Mouse (Mus musculus): ENCODE measurements around the gene Ocm. TPM values are rescaled to one million over a fixed set of nuclear protein-coding genes. Genes with fewer than 3 reads are reported as not detected.

Gene Ocm
- polyA plus RNA-seq, 1 experiment from 2014 or later = 2.2 TPM

GRCm38 (mm10) chr5:143976232-143976631, 50.2 kb downstream of the Ocm start:
- WGBS = 88% methylated on average over 11 of the region's 11 CpGs
- no peak overlapping the region for H3K4me2 ChIP-seq (replicated peaks)
- no peaks in the 10 kb centered on the region for H3K9me3 ChIP-seq (replicated peaks)
- H3K27me3 ChIP-seq = no peaks in the 10 kb centered on the region
- no peak for ATAC-seq (ENCODE audit: insufficient number of reproducible peaks, low FRiP score, low TSS enrichment, low read depth)
- no peak overlapping the region for H3K9ac ChIP-seq
- H3K4me1 ChIP-seq = no peaks in the 10 kb centered on the region
- no peak overlapping the region for H3K4me3 ChIP-seq (replicated peaks)
- H3K36me3 ChIP-seq = no peaks in the 10 kb centered on the region
- H3K27ac ChIP-seq (replicated peaks) = no peak overlapping the region

GRCm38 (mm10) chr5:143975631-143975933, 50.9 kb downstream of the Ocm start:
- no peaks in the 10 kb centered on the region for H3K4me1 ChIP-seq
- H3K36me3 ChIP-seq = no peaks in the 10 kb centered on the region
- no peak for ATAC-seq (ENCODE audit: insufficient number of reproducible peaks, low FRiP score, low TSS enrichment, low read depth)
- no peak overlapping the region for H3K27ac ChIP-seq (replicated peaks)
- no peaks in the 10 kb centered on the region for H3K9me3 ChIP-seq (replicated peaks)
- H3K4me3 ChIP-seq (replicated peaks) = no peak overlapping the region
- no peak overlapping the region for H3K9ac ChIP-seq
- WGBS = 44% methylated on average over 2 of the region's 2 CpGs
- H3K27me3 ChIP-seq = no peaks in the 10 kb centered on the region
- no peak overlapping the region for H3K4me2 ChIP-seq (replicated peaks)

GRCm38 (mm10) chr5:143974931-143975630, 51.4 kb downstream of the Ocm start:
- 48% methylated on average over 4 of the region's 4 CpGs for WGBS
- no peaks in the 10 kb centered on the region for H3K9me3 ChIP-seq (replicated peaks)
- no peak overlapping the region for H3K9ac ChIP-seq
- no peaks in the 10 kb centered on the region for H3K36me3 ChIP-seq
- no peak overlapping the region for H3K27ac ChIP-seq (replicated peaks)
- H3K27me3 ChIP-seq = no peaks in the 10 kb centered on the region
- H3K4me1 ChIP-seq = no peaks in the 10 kb centered on the region
- no peak overlapping the region for H3K4me2 ChIP-seq (replicated peaks)
- no peak for ATAC-seq (ENCODE audit: insufficient number of reproducible peaks, low FRiP score, low TSS enrichment, low read depth)
- H3K4me3 ChIP-seq (replicated peaks) = no peak overlapping the region

- H3K27me3 ChIP-seq = no peaks in the 10 kb centered on the region
- 61% methylated on average over 3 of the region's 3 CpGs for whole genome bisulfite sequencing
- H3K9me3 ChIP-seq (replicated peaks) = no peaks in the 10 kb centered on the region
- no peak overlapping the region for H3K27ac ChIP-seq (replicated peaks)
- no peaks in the 10 kb centered on the region for H3K36me3 ChIP-seq
- no peak for ATAC-seq (ENCODE audit: insufficient number of reproducible peaks, low FRiP score, low TSS enrichment, low read depth)
- no peak overlapping the region for H3K4me2 ChIP-seq (replicated peaks)
- H3K4me1 ChIP-seq = no peaks in the 10 kb centered on the region
- H3K4me3 ChIP-seq (replicated peaks) = no peak overlapping the region
- H3K9ac ChIP-seq = no peak overlapping the region
Observed at GRCm38 (mm10) chr5:143972628-143973027, 53.8 kb downstream of the Ocm start.

Other genes with a start within 250 kb of the Ocm start
- 37.2 and 38.7 TPM in 2 replicates for gene Eif2ak1, start 208.9 kb downstream of the Ocm start, polyA plus RNA-seq (2015; fragmentation: Nextera tagmentation; extraction: Ambion mirVana)
- gene Ankrd61, start 129.0 kb downstream of the Ocm start, polyA plus RNA-seq (2015; fragmentation: Nextera tagmentation; extraction: Ambion mirVana) = 0.30 and 0.33 TPM in 2 replicates
- 85.4 and 91.4 TPM in 2 replicates for gene Aimp2, start 116.8 kb downstream of the Ocm start, polyA plus RNA-seq (2015; fragmentation: Nextera tagmentation; extraction: Ambion mirVana)
- 24.5 and 27.1 TPM in 2 replicates for gene Pms2, start 116.7 kb downstream of the Ocm start, polyA plus RNA-seq (2015; fragmentation: Nextera tagmentation; extraction: Ambion mirVana)
- gene Gm42421, start 98.5 kb downstream of the Ocm start, polyA plus RNA-seq (2015; fragmentation: Nextera tagmentation; extraction: Ambion mirVana) = 0.59 and 0.89 TPM in 2 replicates
- gene Rsph10b, start 93.6 kb downstream of the Ocm start, polyA plus RNA-seq (2015; fragmentation: Nextera tagmentation; extraction: Ambion mirVana) = 2.3 and 6.7 TPM in 2 replicates
- gene Ccz1, start 11.8 kb downstream of the Ocm start, polyA plus RNA-seq (2015; fragmentation: Nextera tagmentation; extraction: Ambion mirVana) = 65.2 and 73.1 TPM in 2 replicates
- 4.5 TPM in 2 replicates for gene Lmtk2, start 73.8 kb upstream of the Ocm start, polyA plus RNA-seq (2015; fragmentation: Nextera tagmentation; extraction: Ambion mirVana)
- gene Bhlha15, start 163.6 kb upstream of the Ocm start, polyA plus RNA-seq (2015; fragmentation: Nextera tagmentation; extraction: Ambion mirVana) = 0.74 and 0.79 TPM in 2 replicates
- 25.9 and 26.1 TPM in 2 replicates for gene Tecpr1, start 196.9 kb upstream of the Ocm start, polyA plus RNA-seq (2015; fragmentation: Nextera tagmentation; extraction: Ambion mirVana)
- 112 and 118 TPM in 2 replicates for gene Bri3, start 217.8 kb upstream of the Ocm start, polyA plus RNA-seq (2015; fragmentation: Nextera tagmentation; extraction: Ambion mirVana)